Mouse (Mus musculus) ES-E14 (cell line): Measurements from ENCODE around the gene Smo.

Experiments used
- CHD2 ChIP-seq: IDR thresholded peaks from 2 replicates; pipeline ENCODE4 v1.6.1; 2014; ENCODE audit warnings: mild to moderate bottlenecking, low read depth, low read length, inconsistent platforms
- ZC3H11A ChIP-seq: IDR thresholded peaks from 2 replicates; pipeline ENCODE4 v1.6.1; 2012; ENCODE audit warnings: low read depth, mild to moderate bottlenecking, inconsistent platforms, low read length, borderline replicate concordance

- no peak for TF ChIP-seq CHD2
- TF ChIP-seq ZC3H11A, result no peak
Measured at GRCm38 (mm10) chr6:29793520-29793919, 58.2 kb downstream of the Smo start.
